Mouse (Mus musculus): ENCODE data around the gene Kdelr2. TPM values are rescaled to one million over a fixed set of nuclear protein-coding genes. Genes with fewer than 3 reads are reported as not detected.
"Not testable (repeated sequence)": the region's sequence is repeated elsewhere in the genome, so short reads cannot be mapped to it uniquely, and the experiment has no call there.

Kdelr2 gene
- polyA plus RNA-seq, 1 experiment from 2014 or later = 254 TPM

- Histone ChIP-seq H3K27me3 (ENCODE audit: control insufficient read depth, insufficient read depth, low read length) (peaks cover 41% of the 10 kb centered on the region), H3K4me1 (ENCODE audit: control insufficient read depth in 2 of 2, insufficient read depth in 2 of 2, low read length in 2 of 2) (peaks cover 0 to 7% of the 10 kb centered on the region in 2 experiments; a peak in 3 of 4 replicates)
- ATAC-seq (ENCODE audit: insufficient number of reproducible peaks, insufficient read depth, low FRiP score, low read depth) = no peak
Observed at GRCm38 (mm10) chr5:143376156-143376555, 27.5 kb upstream of the Kdelr2 start.

GRCm38 (mm10) chr5:143386797-143387621 is 16.6 kb upstream of the Kdelr2 start:
- Histone ChIP-seq H3K27ac (replicated peaks in 1 of 2; ENCODE audit: control insufficient read depth in 1 of 2, insufficient read depth in 1 of 2, low read depth in 2 of 2, low read length in 2 of 2) (no peak overlapping the region), H3K4me2 (ENCODE audit: low read length) (peak overlapping the region; percentile 70), H3K4me3 (ENCODE audit: control insufficient read depth in 1 of 2, insufficient read depth in 1 of 2, low read depth in 1 of 2, low read length in 2 of 2) (peak overlapping the region; percentile 14 to 34; a peak in 3 of 4 replicates), H3K9ac (ENCODE audit: low read length) (0 out of 2 replicates have a peak overlapping the region, but pooled peaks have one; percentile 23), H3K9me3 (ENCODE audit: control insufficient read depth, low read length) (no peaks in the 10 kb centered on the region), H3K36me3 (ENCODE audit: control insufficient read depth, insufficient read depth, low read length) (no peaks in the 10 kb centered on the region), H3K27me3 (ENCODE audit: control insufficient read depth, insufficient read depth, low read length) (peaks cover 29% of the 10 kb centered on the region), H3K4me1 (ENCODE audit: control insufficient read depth in 2 of 2, insufficient read depth in 2 of 2, low read length in 2 of 2) (peaks cover 0 to 8% of the 10 kb centered on the region in 2 experiments; a peak in 2 of 4 replicates)
- ATAC-seq (ENCODE audit: insufficient number of reproducible peaks, insufficient read depth, low FRiP score, low read depth) = no peak; the same call in 1 of the 2 replicates
- 9% methylated on average over 39 of the region's 39 CpGs for WGBS

More at GRCm38 (mm10) chr5:143376156-143376555, 27.5 kb upstream of the Kdelr2 start:
- no peak overlapping the region for H3K9ac ChIP-seq (ENCODE audit: low read length)
- no peak overlapping the region for H3K4me3 ChIP-seq (ENCODE audit: control insufficient read depth in 1 of 2, insufficient read depth in 1 of 2, low read depth in 1 of 2, low read length in 2 of 2)
- H3K9me3 ChIP-seq (ENCODE audit: control insufficient read depth, low read length) = no peaks in the 10 kb centered on the region
- 84% methylated on average over 4 of the region's 4 CpGs for WGBS
- no peaks in the 10 kb centered on the region for H3K36me3 ChIP-seq (ENCODE audit: control insufficient read depth, insufficient read depth, low read length)
- H3K4me2 ChIP-seq (ENCODE audit: low read length) = no peak overlapping the region
- no peak overlapping the region for H3K27ac ChIP-seq (replicated peaks in 1 of 2; ENCODE audit: control insufficient read depth in 1 of 2, insufficient read depth in 1 of 2, low read depth in 2 of 2, low read length in 2 of 2)

GRCm38 (mm10) chr5:143394184-143394583 is 9.5 kb upstream of the Kdelr2 start:
- no peak overlapping the region for H3K4me2 ChIP-seq (ENCODE audit: low read length)
- WGBS = 77% methylated on average over 7 of the region's 7 CpGs
- no peaks in the 10 kb centered on the region for H3K27me3 ChIP-seq (ENCODE audit: control insufficient read depth, insufficient read depth, low read length)
- H3K36me3 ChIP-seq (ENCODE audit: control insufficient read depth, insufficient read depth, low read length) = peaks cover 5% of the 10 kb centered on the region; the same call in 1 of the 2 replicates
- ATAC-seq (ENCODE audit: insufficient number of reproducible peaks, insufficient read depth, low FRiP score, low read depth) = no peak
- H3K27ac ChIP-seq (replicated peaks in 1 of 2; ENCODE audit: control insufficient read depth in 1 of 2, insufficient read depth in 1 of 2, low read depth in 2 of 2, low read length in 2 of 2) = no peak overlapping the region
- no peaks in the 10 kb centered on the region for H3K4me1 ChIP-seq (ENCODE audit: control insufficient read depth in 2 of 2, insufficient read depth in 2 of 2, low read length in 2 of 2)
- no peak overlapping the region for H3K9ac ChIP-seq (ENCODE audit: low read length)
- H3K4me3 ChIP-seq (ENCODE audit: control insufficient read depth in 1 of 2, insufficient read depth in 1 of 2, low read depth in 1 of 2, low read length in 2 of 2) = no peak overlapping the region
- H3K9me3 ChIP-seq (ENCODE audit: control insufficient read depth, low read length) = peaks cover 4% of the 10 kb centered on the region; the same call in 1 of the 2 replicates

- WGBS = 95% methylated on average over 2 of the region's 2 CpGs
- not testable (repeated sequence) for H3K9ac ChIP-seq (ENCODE audit: low read length)
Observed at GRCm38 (mm10) chr5:143394966-143395365, 8.7 kb upstream of the Kdelr2 start.

GRCm38 (mm10) chr5:143395649-143396048 is 8.0 kb upstream of the Kdelr2 start:
- Histone ChIP-seq H3K4me3 (ENCODE audit: control insufficient read depth in 1 of 2, insufficient read depth in 1 of 2, low read depth in 1 of 2, low read length in 2 of 2) (no peak overlapping the region), H3K36me3 (ENCODE audit: control insufficient read depth, insufficient read depth, low read length) (peaks cover 5% of the 10 kb centered on the region; the same call in 1 of the 2 replicates), H3K27ac (replicated peaks in 1 of 2; ENCODE audit: control insufficient read depth in 1 of 2, insufficient read depth in 1 of 2, low read depth in 2 of 2, low read length in 2 of 2) (no peak overlapping the region), H3K9me3 (ENCODE audit: control insufficient read depth, low read length) (peaks cover 4% of the 10 kb centered on the region; the same call in 1 of the 2 replicates), H3K4me2 (ENCODE audit: low read length) (no peak overlapping the region), H3K9ac (ENCODE audit: low read length) (no peak overlapping the region), H3K4me1 (ENCODE audit: control insufficient read depth in 2 of 2, insufficient read depth in 2 of 2, low read length in 2 of 2) (no peaks in the 10 kb centered on the region), H3K27me3 (ENCODE audit: control insufficient read depth, insufficient read depth, low read length) (no peaks in the 10 kb centered on the region)
- no peak for ATAC-seq (ENCODE audit: insufficient number of reproducible peaks, insufficient read depth, low FRiP score, low read depth)
- WGBS = 46% methylated on average over 2 of the region's 2 CpGs

More at GRCm38 (mm10) chr5:143394966-143395365, 8.7 kb upstream of the Kdelr2 start:
- not testable (repeated sequence) for H3K4me1 ChIP-seq (ENCODE audit: control insufficient read depth in 2 of 2, insufficient read depth in 2 of 2, low read length in 2 of 2); H3K27me3 ChIP-seq (ENCODE audit: control insufficient read depth, insufficient read depth, low read length); H3K27ac ChIP-seq (replicated peaks in 1 of 2; ENCODE audit: control insufficient read depth in 1 of 2, insufficient read depth in 1 of 2, low read depth in 2 of 2, low read length in 2 of 2); H3K4me2 ChIP-seq (ENCODE audit: low read length); ATAC-seq (ENCODE audit: insufficient number of reproducible peaks, insufficient read depth, low FRiP score, low read depth); H3K9me3 ChIP-seq (ENCODE audit: control insufficient read depth, low read length); H3K4me3 ChIP-seq (ENCODE audit: control insufficient read depth in 1 of 2, insufficient read depth in 1 of 2, low read depth in 1 of 2, low read length in 2 of 2); H3K36me3 ChIP-seq (ENCODE audit: control insufficient read depth, insufficient read depth, low read length)

GRCm38 (mm10) chr5:143400501-143400900 is 3.1 kb upstream of the Kdelr2 start:
- peaks cover 9% of the 10 kb centered on the region for H3K36me3 ChIP-seq (ENCODE audit: control insufficient read depth, insufficient read depth, low read length)
- ATAC-seq (ENCODE audit: insufficient number of reproducible peaks, insufficient read depth, low FRiP score, low read depth) = no peak
- H3K4me2 ChIP-seq (ENCODE audit: low read length) = no peak overlapping the region
- WGBS = 82% methylated on average over 12 of the region's 12 CpGs
- H3K4me1 ChIP-seq (ENCODE audit: control insufficient read depth in 2 of 2, insufficient read depth in 2 of 2, low read length in 2 of 2) = peaks cover 9 to 14% of the 10 kb centered on the region in 2 experiments
- H3K4me3 ChIP-seq (ENCODE audit: control insufficient read depth in 1 of 2, insufficient read depth in 1 of 2, low read depth in 1 of 2, low read length in 2 of 2) = no peak overlapping the region
- H3K9me3 ChIP-seq (ENCODE audit: control insufficient read depth, low read length) = peaks cover 4% of the 10 kb centered on the region; the same call in 1 of the 2 replicates
- H3K27me3 ChIP-seq (ENCODE audit: control insufficient read depth, insufficient read depth, low read length) = no peaks in the 10 kb centered on the region
- H3K27ac ChIP-seq (replicated peaks in 1 of 2; ENCODE audit: control insufficient read depth in 1 of 2, insufficient read depth in 1 of 2, low read depth in 2 of 2, low read length in 2 of 2) = no peak overlapping the region
- no peak overlapping the region for H3K9ac ChIP-seq (ENCODE audit: low read length)

GRCm38 (mm10) chr5:143401556-143401955 is 2.1 kb upstream of the Kdelr2 start:
- Histone ChIP-seq H3K36me3 (ENCODE audit: control insufficient read depth, insufficient read depth, low read length) (peaks cover 19% of the 10 kb centered on the region), H3K27me3 (ENCODE audit: control insufficient read depth, insufficient read depth, low read length) (no peaks in the 10 kb centered on the region), H3K9me3 (ENCODE audit: control insufficient read depth, low read length) (no peaks in the 10 kb centered on the region), H3K27ac (replicated peaks in 1 of 2; ENCODE audit: control insufficient read depth in 1 of 2, insufficient read depth in 1 of 2, low read depth in 2 of 2, low read length in 2 of 2) (no peak overlapping the region), H3K4me2 (ENCODE audit: low read length) (no peak overlapping the region), H3K9ac (ENCODE audit: low read length) (no peak overlapping the region), H3K4me3 (ENCODE audit: control insufficient read depth in 1 of 2, insufficient read depth in 1 of 2, low read depth in 1 of 2, low read length in 2 of 2) (no peak overlapping the region), H3K4me1 (ENCODE audit: control insufficient read depth in 2 of 2, insufficient read depth in 2 of 2, low read length in 2 of 2) (peaks cover 9 to 18% of the 10 kb centered on the region in 2 experiments)
- no peak for ATAC-seq (ENCODE audit: insufficient number of reproducible peaks, insufficient read depth, low FRiP score, low read depth)
- WGBS = 56% methylated on average over 2 of the region's 2 CpGs

Data from heart, embryonic 14.5 days (tissue).